Mouse (Mus musculus) embryonic fibroblast, embryonic 13.5 days (primary cell): ENCODE results near the gene Ubtf.

ENCODE experiments used
- CTCF ChIP-seq: IDR thresholded peaks from 2 replicates; pipeline ENCODE4 v1.5.1; 2011; ENCODE audit warnings: mild to moderate bottlenecking, control low read depth, low read length, moderate library complexity, borderline replicate concordance; ENCODE audit not compliant: insufficient read depth
- POLR2A ChIP-seq: IDR thresholded peaks from 2 replicates; pipeline ENCODE4 v1.6.1; 2011; ENCODE audit warnings: low read depth, mild to moderate bottlenecking, control low read depth, low read length, moderate library complexity

DNA sequence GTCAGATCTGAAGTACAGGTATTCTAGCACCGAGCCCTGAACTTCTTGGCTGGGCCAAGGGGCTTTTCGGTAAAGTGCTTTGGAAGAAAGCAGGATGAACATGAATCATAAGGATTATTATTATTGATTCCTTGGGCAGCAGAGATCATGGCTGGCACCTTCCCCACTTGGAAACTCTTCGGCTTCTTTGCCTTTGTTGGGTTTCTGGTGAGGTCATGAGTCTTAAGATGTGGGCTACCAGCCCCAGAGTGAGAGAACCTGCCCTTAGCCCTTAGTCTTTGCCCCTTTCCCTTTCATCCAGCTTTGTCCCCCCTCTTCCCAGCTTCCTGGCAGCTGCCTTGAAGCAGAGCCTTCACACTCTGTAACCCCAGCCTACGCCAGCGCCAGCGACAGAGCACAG lies 2.4 kb upstream of the Ubtf start:
- TF ChIP-seq CTCF, result no peak
- TF ChIP-seq POLR2A, result no peak
